Mouse (Mus musculus) limb, embryonic 11.5 days (tissue): ENCODE data around the gene Mgarp. TPM values are rescaled to one million over a fixed set of nuclear protein-coding genes. Genes with fewer than 3 reads are reported as not detected.

Experiments used
- ATAC-seq: fragments of 200-750 bp; cut with Nextera tagmentation; 2 replicates; pipeline ENCODE4 v1.8.0; 2017; ENCODE audit warnings: low read depth; ENCODE audit not compliant: insufficient number of reproducible peaks, low FRiP score, low TSS enrichment
- DNase-seq: peaks from one replicate; pipeline ENCODE4 v3.0.0-alpha.2; 2015; ENCODE audit warnings: low spot score
- H3K27ac ChIP-seq: fragments of 300-500 bp; sonication (generic); replicated peaks from 2 replicates; pipeline ENCODE4 v1.5.1; 2014; ENCODE audit warnings: low read depth, mild to moderate bottlenecking, low read length
- H3K27me3 ChIP-seq: fragments of 300-500 bp; sonication (generic); 2 replicates; pipeline ENCODE4 v1.6.1; 2014; ENCODE audit warnings: mild to moderate bottlenecking, low read length, mixed read lengths; ENCODE audit not compliant: control insufficient read depth, insufficient read depth
- H3K36me3 ChIP-seq: fragments of 300-500 bp; sonication (generic); 2 replicates; pipeline ENCODE4 v1.6.1; 2014; ENCODE audit warnings: mild to moderate bottlenecking, low read length, moderate library complexity, mixed read lengths; ENCODE audit not compliant: control insufficient read depth, insufficient read depth
- H3K4me1 ChIP-seq: fragments of 300-500 bp; sonication (generic); 2 replicates; pipeline ENCODE4 v1.6.1; 2014; ENCODE audit warnings: low read length, mixed read lengths; ENCODE audit not compliant: control insufficient read depth, insufficient read depth
- H3K4me2 ChIP-seq: fragments of 300-500 bp; sonication (generic); 2 replicates; pipeline ENCODE4 v1.6.1; 2014; ENCODE audit warnings: low read depth, mild to moderate bottlenecking, moderate library complexity; ENCODE audit not compliant: severe bottlenecking
- H3K4me3 ChIP-seq: fragments of 300-500 bp; sonication (generic); 2 replicates; pipeline ENCODE4 v1.5.1; 2014; ENCODE audit warnings: low read depth, low read length
- H3K9ac ChIP-seq: fragments of 300-500 bp; sonication (generic); 2 replicates; pipeline ENCODE4 v1.6.1; 2014; ENCODE audit warnings: mild to moderate bottlenecking, low read length
- H3K9me3 ChIP-seq: fragments of 300-500 bp; sonication (generic); 2 replicates; pipeline ENCODE4 v1.6.1; 2016; ENCODE audit warnings: low read length; ENCODE audit not compliant: control insufficient read depth
- WGBS: fragments of 180-500 bp; shearing (Covaris S2); extraction: QIAGEN DNeasy Blood & Tissue Kit; methylation state at CpG from one replicate; pipeline ENCODE4 v1.1.7; 2014; 5-methylcytosine and 5-hydroxymethylcytosine counted together
- polyA plus RNA-seq: library from polyadenylated mRNA; unstranded; fragments of >200 nt; fragmentation: Nextera tagmentation; extraction: Ambion mirVana; gene quantifications from 2 replicates; pipeline ENCODE4 v1.2.1, GENCODE M21; 2014

Mgarp gene
- polyA plus RNA-seq, 1 experiment from 2014 or later = 5.0 TPM

DNA sequence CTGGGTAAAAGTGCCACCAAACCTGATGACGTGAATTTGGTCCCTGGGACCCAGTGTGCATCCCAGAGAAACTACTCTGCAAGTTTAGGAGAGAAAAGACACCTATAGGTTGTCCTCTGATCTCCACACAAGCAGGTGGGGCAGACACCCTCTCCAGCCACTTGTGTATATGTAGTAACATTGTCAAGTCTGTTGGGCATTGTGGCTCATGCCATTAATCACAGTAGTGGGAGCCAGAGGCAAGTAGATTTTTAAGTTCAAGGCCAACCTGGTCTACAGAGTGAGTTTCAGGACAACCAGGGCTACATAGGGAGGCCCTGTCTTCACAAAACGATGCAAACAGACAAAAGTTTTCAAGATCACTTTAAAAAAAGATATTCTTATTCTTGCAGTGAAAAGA is 24.7 kb downstream of the Mgarp start:
- no peak for DNase-seq
- H3K9ac ChIP-seq = no peak overlapping the region
- H3K27ac ChIP-seq = no peak overlapping the region
- 62% methylated on average over 2 of the region's 2 CpGs for WGBS
- no peaks in the 10 kb centered on the region for H3K36me3 ChIP-seq
- ATAC-seq = no peak
- no peaks in the 10 kb centered on the region for H3K27me3 ChIP-seq
- H3K4me3 ChIP-seq = no peak overlapping the region
- H3K9me3 ChIP-seq = no peaks in the 10 kb centered on the region
- H3K4me1 ChIP-seq = no peaks in the 10 kb centered on the region
- H3K4me2 ChIP-seq = no peak overlapping the region

DNA sequence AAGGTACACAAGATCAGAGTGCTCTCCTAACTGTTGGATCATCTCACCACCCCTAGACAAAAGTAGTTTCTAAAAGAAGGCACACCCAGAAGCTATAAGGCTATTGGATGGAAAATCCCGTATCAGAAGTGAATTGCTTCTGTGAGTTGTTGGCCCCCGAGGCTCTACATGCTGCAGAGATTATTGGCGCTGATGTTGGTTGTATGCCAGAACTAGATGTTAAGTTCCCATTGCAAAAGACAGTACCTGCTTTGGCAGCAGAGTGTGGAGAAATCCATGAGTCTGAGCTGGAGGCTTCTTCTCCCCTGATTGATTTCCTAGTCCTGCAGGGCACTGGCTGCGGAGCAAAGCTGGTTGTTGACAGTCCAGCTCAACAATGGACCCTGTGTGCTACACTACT is 28.5 kb downstream of the Mgarp start:
- WGBS = 87% methylated on average over 4 of the region's 4 CpGs
- Histone ChIP-seq H3K4me3 (no peak overlapping the region), H3K4me1 (peaks cover 3% of the 10 kb centered on the region; the same call in 1 of the 2 replicates), H3K27me3 (no peaks in the 10 kb centered on the region), H3K36me3 (no peaks in the 10 kb centered on the region), H3K27ac (no peak overlapping the region), H3K9ac (no peak overlapping the region), H3K4me2 (no peak overlapping the region), H3K9me3 (no peaks in the 10 kb centered on the region)
- DNase-seq (no peak), ATAC-seq (no peak)

DNA sequence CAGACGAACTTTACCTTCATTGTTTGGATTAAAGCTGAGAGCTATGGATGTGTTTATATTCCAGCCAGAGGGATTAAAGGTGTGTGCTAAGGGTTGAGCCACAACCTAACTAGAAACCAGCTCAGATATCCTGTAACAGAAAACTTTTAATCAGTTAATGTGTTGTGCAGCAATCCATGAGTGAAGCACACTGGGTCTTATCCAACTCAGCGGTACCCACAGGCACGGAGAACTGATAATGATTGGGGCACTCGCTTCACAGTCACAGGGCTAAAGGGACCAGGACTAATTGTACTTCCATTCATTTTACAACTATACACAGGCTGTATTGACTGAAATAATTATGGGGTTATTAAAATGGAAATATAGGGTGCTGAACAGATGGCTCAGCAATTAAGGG is 29.6 kb downstream of the Mgarp start:
- H3K4me3 ChIP-seq = no peak overlapping the region
- ATAC-seq (no peak), DNase-seq (no peak)
- H3K27ac ChIP-seq = no peak overlapping the region
- no peak overlapping the region for H3K4me2 ChIP-seq
- H3K9ac ChIP-seq = no peak overlapping the region
- no peaks in the 10 kb centered on the region for H3K27me3 ChIP-seq
- 75% methylated on average over 4 of the region's 4 CpGs for WGBS
- H3K4me1 ChIP-seq = peaks cover 3% of the 10 kb centered on the region; the same call in 1 of the 2 replicates
- H3K9me3 ChIP-seq = no peaks in the 10 kb centered on the region
- H3K36me3 ChIP-seq = no peaks in the 10 kb centered on the region

DNA sequence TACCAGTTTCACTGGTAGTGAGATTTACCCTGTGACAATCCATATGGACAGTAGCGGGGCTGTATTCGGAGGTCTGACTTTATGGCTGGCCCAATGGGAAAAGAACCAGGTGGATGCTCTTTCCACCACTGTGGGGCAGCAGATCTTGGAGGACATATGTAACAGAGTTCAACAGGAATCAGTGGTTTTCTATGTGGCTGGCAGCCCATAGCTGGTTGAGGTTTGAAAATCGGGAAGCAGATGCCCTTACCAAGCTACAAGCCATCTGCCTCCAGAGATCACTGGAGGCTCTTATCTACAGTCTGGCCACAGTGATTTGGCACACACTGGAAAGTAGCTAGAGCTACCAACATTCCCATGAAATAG is 31.0 kb downstream of the Mgarp start:
- Histone ChIP-seq H3K36me3 (no peaks in the 10 kb centered on the region), H3K27me3 (no peaks in the 10 kb centered on the region), H3K9me3 (no peaks in the 10 kb centered on the region), H3K4me2 (peak overlapping the region; percentile 65), H3K27ac (no peak overlapping the region), H3K9ac (peak overlapping the region; percentile 62), H3K4me3 (peak overlapping the region; percentile 35; the same call in 1 of the 2 replicates), H3K4me1 (peaks cover 3% of the 10 kb centered on the region; the same call in 1 of the 2 replicates)
- DNase-seq (no peak), ATAC-seq (no peak)
- WGBS = 10% methylated on average over 3 of the region's 3 CpGs

DNA sequence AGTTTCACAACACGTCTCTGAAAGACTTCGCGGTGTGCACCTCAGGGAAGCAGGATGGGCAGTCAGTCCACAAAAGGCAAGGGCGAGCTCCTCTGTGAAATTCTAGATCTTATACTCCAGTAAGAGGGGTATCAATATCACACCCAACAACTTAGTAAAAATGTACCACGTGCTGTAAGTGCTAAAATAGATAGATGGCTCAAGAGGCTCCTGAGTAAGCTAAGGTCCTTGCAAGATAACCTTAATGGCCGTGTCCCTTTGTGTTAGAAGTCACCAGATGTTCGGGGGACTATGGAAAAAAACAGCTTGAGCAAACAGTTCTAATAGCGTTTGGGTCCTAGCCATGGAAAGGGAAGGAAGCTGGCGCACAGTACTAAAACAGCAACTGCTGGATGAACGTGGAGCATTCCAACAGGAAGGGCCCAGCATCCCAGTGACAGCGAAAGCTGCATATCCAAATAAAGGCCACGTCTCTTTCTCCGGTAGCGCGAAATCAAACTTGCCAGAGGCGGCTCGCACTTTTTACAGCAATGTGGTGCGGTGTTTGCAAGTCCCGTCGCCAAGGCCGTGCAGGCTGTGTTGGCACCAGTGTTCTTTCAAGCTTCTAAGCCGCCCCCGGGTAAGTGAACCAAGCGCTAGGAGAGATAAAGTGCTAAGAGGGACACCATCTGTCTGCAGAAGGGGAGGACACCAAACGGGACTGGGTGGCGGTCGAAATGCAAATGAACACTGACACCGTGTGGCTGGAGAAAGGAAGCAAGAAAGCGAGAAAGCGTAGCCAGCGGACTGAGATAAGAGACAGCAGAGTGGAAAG is 31.6 kb downstream of the Mgarp start:
- WGBS = 9% methylated on average over 31 of the region's 31 CpGs

DNA sequence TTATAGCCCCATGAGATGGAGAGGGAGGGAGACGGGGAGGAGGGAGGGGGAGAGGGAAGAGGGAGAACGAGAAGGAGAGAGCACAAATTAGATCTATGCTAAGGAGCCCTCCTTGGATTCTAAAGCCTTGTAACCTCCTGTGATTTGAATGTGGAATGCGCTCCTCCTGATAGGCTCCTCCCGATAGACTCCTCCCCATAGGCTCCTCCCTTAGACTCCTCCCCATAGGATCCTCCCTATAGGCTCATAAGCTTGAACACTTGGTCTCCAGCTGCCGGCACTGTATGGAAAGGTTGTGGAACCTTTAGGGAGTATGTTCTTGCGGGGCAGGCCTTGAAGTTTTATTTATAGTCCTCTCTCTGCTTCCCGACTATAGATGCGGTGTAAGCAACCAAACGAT is 35.5 kb downstream of the Mgarp start:
- DNase-seq (no peak), ATAC-seq (no peak)
- Histone ChIP-seq H3K36me3 (no peaks in the 10 kb centered on the region), H3K9me3 (no peaks in the 10 kb centered on the region), H3K4me2 (no peak overlapping the region), H3K27ac (no peak overlapping the region), H3K4me1 (peaks cover 3% of the 10 kb centered on the region; the same call in 1 of the 2 replicates), H3K4me3 (no peak overlapping the region), H3K27me3 (no peaks in the 10 kb centered on the region), H3K9ac (no peak overlapping the region)
- WGBS = 20% methylated on average over 9 of the region's 9 CpGs

More for the DNA sequence above, 31.6 kb downstream of the Mgarp start:
- H3K4me1 ChIP-seq = peaks cover 3% of the 10 kb centered on the region; the same call in 1 of the 2 replicates
- peak overlapping the region; percentile 62 for H3K9ac ChIP-seq
- peak overlapping the region; percentile 65 for H3K4me2 ChIP-seq
- DNase-seq (peak; percentile 80), ATAC-seq (peak; percentile 59; the same call in 1 of the 2 replicates)
- H3K36me3 ChIP-seq = no peaks in the 10 kb centered on the region
- H3K27ac ChIP-seq = no peak overlapping the region
- H3K4me3 ChIP-seq = peak overlapping the region; percentile 35
- no peaks in the 10 kb centered on the region for H3K9me3 ChIP-seq
- H3K27me3 ChIP-seq = no peaks in the 10 kb centered on the region

DNA sequence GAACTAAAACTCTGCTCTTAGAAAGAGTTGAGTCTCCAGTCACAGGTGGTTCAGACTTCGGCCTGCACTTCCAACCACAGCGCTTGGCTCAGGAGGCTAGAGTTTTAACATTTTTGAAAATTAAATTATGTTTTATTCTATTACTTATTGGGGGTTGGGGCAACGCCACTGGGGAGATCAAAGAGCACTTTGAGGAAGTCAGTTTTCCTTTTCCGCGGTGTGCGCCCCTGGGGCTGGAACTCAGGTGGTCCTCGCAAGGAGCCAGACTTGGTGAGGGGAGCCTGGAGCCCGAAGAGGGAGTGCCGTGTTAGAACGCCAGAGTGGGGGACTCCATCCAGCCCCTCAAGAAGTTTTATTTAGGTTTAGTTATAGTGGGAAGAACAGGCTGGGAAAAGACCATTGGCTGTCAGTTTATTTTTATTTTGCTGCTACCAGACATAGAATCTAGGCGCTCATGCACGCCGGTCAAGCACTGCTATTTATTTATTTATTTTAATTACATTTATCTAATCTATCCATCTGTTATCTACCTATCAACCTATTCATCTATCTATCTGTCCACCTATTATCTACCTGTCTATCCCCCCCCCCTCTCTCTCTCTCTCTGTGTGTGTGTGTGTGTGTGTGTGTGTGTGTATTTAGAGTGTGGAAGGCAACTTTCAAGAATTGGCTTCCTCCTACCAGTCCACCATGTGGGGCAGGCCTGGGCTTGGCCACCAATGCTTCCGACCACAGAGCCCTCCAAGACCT is 36.8 kb downstream of the Mgarp start:
- Histone ChIP-seq H3K36me3 (no peaks in the 10 kb centered on the region), H3K4me1 (peaks cover 3% of the 10 kb centered on the region; the same call in 1 of the 2 replicates), H3K4me2 (peak overlapping the region; percentile 21; the same call in 1 of the 2 replicates), H3K9ac (no peak overlapping the region), H3K9me3 (no peaks in the 10 kb centered on the region), H3K27ac (no peak overlapping the region), H3K27me3 (no peaks in the 10 kb centered on the region), H3K4me3 (peak overlapping the region; percentile 53; the same call in 1 of the 2 replicates)
- ATAC-seq (no peak), DNase-seq (no peak)
- WGBS = 17% methylated on average over 14 of the region's 14 CpGs

DNA sequence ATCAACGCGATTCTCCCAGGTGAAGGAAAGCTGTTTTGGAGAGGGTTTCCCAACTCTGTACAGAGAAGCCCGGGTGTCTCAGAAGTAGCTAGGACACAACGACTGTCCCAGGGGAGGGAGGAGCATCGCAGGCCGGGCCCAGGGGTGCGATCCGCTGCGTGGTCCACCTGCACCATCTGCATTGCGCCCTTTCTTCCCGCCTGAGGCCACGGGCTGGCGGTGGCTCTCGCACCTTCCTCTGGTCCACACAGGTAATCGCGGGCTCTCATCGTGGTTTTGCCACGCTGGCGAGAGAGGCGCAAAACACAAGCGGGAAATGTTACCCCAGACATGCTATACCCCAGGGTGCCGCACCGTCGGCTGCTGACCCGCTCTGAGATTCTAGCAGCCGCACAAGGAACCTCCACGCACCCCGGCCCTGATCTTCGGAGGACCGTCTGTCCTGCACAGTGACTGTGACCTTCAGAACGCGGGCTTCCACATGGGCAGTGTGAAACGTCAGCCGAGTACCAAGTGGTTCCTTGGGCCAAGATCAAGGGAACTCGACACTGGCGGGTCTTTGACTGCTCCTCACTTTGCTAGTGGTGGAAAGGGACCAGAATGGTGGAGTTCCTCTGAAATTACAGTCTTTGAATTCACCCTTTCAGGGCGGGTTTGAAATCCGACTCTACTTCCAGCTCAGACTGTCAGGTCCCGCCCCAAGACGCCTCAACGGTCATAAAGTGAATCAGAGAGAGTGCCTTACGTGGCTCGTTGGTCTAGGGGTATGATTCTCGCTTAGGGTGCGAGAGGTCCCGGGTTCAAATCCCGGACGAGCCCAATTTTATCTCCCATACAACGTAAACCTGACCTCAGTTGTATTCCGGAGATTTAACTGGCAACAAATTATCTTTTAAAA is 37.6 kb downstream of the Mgarp start:
- DNase-seq = peak; percentile 95
- under 1% methylated on average over 50 of the region's 50 CpGs for WGBS
- Histone ChIP-seq H3K4me3 (peak overlapping the region; percentile 53), H3K27ac (no peak overlapping the region), H3K9me3 (no peaks in the 10 kb centered on the region), H3K27me3 (no peaks in the 10 kb centered on the region), H3K36me3 (no peaks in the 10 kb centered on the region), H3K4me2 (peak overlapping the region; percentile 70), H3K9ac (peak overlapping the region; percentile 57), H3K4me1 (no peaks in the 10 kb centered on the region; the same call in 1 of the 2 replicates)
- peak; percentile 86 for ATAC-seq
